Mouse (Mus musculus) mouse trophoblast stem cell (cell line): ENCODE data around the gene Sptbn4.

Experiments
- in situ Hi-C, 2 experiments: fragments of 300-500 bp; cut with MseI, MboI; formaldehyde crosslinking; loops; 2 replicates in 1 of 2; 3 replicates in 1 of 2; pipeline ENCODE4 v1.15.1; 2025

Gene Sptbn4

DNA sequence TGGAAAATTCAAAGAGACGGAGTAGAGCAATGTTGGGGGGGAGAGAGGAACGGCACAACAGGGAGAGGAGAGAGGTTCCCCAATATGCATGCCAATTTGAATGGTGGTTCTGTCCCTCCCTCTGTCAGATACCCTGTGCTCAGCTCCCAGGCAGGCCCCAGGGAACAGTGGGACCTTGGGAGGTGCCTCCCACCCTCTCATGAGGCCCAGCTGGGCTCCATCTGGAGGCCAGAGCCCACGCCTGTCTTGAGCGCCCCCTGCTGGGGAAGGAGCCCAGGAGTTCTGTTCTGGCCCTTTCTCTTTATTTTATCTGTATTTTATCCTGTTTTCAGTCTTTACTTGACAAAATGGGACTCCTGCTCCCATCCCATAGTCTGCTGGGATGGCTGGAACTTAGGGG lies 62.8 kb downstream of the Sptbn4 start:
- in situ Hi-C loops = loop anchor here (5.0 kb wide), 3 partner anchors 47 to 92 kb away; partner anchors contain the start of gene Ltbp4 (in 1 of the 2)

DNA sequence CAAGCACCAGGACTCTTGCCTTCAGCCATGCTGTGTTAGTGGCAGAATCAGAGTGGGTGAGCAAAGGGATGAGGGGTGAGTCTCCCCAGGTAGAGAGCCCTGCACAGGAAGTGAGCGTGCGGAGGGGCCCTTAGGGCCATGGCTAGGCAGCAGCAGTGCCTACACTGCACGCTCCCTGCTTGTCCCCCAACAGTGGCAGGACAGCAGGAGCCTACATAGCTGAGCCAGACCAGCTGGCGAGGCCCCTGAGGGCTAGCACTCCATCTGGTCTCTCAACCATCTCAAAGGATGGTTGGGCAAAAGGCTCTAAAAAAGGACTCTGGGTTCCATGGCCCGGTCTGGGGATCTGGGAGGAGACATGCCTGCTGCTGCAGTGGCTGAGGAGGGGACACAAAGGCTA lies 63.4 kb downstream of the Sptbn4 start:
- in situ Hi-C loops = no loop called here

DNA sequence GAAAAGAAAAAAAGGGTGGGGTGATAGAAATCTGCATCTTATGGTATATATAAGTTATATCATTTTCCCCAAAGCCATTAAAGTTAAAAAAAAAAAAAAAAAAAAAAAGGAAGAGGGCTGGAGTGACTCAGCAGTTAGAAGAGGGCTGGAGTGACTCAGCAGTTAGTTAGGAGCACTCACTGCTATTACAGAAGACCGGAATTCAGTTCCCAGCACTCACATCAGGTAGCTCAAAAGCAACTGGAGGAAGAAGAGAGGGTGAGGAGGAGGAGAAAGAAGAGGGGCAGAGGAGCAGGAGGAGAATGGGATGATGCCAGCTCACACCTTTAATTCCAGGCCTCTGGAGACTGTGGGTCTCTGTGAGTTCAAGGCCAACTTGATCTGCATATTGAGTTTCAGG lies 64.3 kb downstream of the Sptbn4 start:
- in situ Hi-C loops = no loop called here

DNA sequence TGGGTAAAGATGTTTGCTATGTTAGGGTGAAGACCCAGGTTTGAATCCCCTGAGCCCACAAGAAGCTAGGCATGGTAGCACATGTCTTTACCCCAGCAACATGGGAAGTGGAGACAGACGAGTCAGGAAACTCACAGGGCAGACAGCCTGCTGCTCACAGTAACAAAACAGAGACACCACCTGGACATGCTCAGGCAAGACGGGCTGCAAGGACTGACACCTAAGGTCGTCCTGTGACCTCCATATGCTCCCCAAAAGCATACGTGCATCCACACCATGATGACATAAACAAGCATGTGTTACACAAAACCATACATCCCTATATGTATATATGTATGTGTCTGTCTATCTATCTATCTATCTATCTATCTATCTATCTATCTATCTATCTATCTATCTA lies 65.9 kb downstream of the Sptbn4 start:
- in situ Hi-C loops = no loop called here

DNA sequence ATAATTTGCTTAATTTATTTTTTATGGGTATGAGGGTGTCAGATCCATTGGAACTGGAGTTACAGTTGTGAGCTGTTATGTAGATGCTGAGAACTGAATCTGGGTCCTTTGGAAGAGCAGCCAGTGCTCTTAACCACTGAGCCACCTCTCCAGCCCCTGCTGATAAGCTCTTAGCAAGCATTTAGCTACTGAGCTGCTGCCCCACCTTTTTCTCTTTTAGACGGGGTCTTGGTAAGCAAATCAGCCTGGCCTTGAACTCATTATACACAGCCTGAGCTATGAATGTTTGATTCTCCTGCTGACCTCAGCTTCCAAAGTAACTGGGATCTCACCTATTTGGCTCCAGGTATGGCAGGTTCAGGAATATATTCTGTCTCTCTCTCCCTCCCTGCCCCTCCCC lies 66.5 kb downstream of the Sptbn4 start:
- in situ Hi-C loops = no loop called here

DNA sequence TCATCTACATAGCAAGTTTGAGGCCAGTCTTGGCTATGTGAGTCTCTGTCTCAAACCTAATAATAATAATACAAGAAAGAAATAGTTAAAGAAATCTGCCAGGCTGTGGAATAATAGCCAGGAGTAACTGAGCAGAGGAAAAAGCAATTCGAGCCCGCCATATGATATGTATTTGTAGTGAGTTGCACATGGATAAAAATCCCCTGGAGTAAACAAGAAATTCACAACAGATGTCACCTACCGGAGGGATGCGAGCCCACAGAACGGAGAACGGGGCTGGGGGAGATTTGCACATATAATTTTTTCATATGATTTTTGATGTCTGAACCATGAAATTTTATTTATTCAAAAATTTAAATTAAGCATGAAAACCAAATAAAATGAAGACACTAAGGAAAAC lies 67.7 kb downstream of the Sptbn4 start:
- in situ Hi-C loops = no loop called here

DNA sequence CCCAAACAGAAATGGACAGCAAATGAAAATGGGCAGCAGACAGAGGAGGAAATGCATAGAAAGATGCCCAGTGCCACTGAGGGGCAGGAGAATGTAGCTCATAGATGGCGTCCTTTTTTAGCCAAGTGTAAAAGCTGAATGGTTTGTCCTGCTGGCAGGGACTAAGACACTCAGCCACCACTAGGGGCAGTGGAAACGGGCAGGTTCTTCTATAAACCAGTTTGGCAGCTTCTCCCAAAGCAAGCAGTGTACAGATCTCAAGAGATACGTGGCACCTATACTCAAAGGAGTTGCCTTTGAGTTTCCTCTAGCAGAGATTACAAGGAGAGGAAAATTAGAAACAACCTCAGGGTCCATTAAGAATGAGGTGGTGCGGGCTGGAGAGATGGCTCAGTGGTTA lies 69.1 kb downstream of the Sptbn4 start:
- in situ Hi-C loops = no loop called here

DNA sequence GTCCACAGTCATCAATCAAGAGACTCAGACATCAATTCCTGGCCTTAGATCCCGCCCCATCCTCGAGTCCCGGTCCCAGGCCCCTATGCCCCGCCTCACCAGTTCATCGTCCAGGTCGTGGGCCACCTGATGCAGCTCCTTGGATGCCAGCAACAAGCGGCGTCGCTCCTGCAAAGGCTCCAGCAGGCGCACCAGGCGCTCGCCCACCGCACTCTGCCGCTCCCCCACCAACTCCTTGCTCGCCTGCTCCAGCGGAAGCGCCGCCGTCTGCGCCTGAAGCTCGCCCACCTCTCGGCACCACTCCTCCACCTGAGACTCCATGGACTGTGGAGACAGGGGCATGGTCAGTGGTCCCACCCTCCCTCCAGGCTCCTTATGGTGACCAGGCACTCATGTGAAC lies 72.2 kb downstream of the Sptbn4 start:
- in situ Hi-C loops = no loop called here

DNA sequence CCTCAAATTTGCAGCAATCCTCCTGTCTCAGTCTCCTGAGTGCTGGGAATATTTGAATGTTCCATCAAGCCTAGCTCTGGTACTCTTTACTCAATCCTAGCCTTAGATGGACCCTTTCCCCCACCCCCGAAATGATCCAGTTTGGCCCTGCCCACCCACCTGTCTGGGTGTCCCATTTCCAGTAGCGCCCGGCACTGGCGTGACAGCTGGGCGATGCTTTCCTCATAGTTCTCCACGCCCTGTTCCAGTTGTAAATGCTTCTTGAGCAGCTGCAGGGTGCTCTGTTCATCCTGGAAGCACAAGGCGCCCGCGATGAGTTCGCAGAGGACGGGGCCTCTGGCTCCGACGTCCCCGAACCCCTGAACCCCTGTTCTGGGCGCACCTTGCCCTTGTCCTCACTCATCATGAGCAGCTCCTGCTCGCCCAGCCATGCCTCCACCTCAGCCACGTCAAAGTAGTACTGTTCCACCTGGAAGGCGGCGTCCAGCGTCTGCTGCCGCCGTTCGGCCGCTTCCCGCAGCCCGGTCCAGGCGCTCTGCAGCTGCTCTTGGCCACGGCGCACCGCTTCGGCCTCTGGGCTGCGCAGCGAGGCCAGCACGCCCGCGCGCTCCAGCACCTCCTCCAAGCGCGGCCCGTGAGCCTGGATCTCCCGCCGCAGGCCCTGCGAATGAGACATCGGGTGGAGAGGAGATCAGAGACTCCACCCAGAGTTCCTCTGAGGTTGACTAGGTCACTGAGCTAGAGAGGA lies 75.6 kb downstream of the Sptbn4 start:
- in situ Hi-C loops = no loop called here

DNA sequence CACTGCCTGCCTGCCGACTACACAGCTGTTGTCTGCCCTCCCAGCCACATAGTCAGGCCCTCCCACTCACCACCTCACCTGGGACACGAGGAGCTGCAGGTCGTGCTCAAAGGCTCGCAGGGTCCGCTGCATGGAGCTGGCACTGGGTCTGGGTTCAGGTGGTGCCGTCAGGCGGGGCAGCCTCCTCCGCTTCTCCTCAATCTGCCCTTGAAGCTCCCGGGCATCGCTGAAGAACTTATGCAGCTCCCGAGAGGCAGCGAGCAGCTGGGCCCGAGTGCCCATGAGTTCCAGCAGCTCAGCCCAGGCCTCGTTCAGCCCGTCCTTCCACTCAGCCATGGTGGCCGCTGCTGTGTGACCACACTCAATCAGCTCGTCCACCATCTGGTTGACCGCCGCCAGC lies 78.4 kb downstream of the Sptbn4 start:
- in situ Hi-C loops = no loop called here

DNA sequence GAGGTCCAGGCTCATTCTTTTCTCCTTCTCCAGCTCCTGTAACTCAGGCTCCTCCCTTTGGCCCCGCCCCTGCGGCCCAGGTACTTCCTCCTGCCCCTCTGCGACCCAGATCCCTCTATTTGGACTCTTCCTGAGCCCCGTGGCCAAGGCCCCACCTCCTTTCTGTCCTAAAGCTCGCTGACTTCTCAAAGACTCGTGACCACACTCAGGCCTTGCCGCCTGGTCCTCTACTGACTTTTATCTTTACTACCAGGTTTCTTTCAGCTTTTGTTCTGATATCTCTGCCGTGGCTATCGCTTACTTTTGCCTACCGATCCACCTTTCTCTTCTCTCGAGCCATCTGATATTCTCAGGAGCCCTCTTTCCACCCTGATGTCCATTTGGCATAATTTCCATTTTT lies 79.5 kb downstream of the Sptbn4 start:
- in situ Hi-C loops = no loop called here

DNA sequence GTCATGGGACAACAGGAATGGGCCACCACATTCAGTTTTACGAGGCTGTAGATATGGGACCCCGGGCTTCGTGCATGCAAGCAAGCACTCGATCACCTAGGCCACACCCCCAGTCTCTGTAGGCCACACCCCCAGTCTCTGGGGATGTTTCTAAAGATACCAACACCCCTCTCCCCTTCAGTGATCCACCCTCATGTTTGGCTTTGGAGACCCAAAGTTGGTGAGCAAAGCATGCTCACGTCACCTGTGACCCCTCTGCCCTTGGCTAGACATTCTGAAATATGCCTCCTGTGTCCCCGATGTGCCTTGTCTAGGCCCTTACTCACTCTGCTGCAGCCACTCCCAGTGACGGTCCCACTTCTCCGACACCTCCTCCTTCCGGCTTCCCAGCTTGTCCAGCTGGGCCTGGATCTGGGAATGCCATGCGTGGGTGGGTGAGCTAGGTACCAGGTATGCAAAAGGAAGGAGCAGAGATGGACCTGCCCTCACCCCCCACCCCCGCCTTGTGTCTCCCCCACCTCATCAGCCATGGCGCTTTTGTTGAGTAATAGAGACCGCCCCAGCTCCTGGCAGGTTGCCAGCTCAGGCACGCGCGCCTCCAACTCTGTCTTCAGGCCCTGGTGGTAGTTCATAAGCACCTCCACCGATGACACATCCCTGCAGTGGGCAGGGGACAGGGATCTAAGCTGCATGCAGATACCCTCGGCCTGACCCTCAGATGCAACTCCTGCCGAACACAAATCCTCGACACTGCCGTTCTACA lies 81.2 kb downstream of the Sptbn4 start:
- in situ Hi-C loops = no loop called here

DNA sequence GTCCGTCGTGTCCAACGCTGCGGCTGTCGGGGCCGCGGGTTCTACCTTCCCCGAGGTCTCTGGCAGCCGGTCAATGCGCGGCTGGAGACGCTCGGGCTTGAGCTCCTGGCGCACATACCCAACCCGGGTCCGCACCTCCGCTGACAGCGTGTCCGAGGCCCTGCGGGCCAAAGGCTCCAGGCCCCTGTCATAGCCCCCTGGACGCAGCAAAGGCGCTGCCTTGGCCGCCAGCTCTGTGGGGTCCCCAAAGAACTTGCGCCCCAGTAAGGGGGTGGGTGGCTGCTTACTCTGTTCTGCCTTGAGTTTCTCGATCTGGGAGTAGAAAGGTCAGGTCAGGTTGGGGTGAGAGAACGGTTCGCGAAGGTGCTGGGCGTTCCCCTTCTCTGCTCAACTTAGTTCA lies 83.1 kb downstream of the Sptbn4 start:
- in situ Hi-C loops = no loop called here

DNA sequence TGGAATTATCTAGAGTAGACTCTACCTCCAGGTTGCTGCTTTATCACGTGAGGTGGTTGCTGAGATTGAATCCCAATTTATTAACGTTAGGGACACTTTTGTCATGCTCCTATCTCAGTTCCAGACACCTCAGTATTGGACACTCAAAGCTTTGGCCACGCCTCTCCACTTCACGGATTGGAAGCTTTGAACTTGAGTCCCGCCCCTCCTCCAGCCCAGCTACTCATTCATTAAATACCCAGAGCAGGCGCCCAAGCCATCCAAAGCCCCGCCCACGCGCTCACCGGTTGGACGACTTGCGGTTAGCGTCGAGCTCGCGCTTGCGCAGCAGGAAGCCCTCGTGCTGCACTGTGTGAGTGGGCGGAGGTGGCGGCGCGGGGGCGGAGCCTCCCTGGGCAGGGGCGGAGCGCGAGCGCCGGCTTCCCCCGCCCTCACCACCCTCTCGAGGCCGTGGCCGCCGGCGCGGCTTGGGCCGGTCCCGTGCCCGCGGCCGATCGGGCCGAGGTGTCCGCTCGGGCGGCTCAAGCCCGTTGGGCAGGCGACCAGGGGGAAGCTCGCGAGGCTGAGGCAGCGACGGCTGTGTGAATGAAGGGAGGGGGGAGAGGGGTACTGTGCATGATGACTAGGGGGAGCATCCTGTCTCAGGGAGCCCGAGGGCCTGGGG lies 86.1 kb downstream of the Sptbn4 start:
- in situ Hi-C loops = no loop called here

DNA sequence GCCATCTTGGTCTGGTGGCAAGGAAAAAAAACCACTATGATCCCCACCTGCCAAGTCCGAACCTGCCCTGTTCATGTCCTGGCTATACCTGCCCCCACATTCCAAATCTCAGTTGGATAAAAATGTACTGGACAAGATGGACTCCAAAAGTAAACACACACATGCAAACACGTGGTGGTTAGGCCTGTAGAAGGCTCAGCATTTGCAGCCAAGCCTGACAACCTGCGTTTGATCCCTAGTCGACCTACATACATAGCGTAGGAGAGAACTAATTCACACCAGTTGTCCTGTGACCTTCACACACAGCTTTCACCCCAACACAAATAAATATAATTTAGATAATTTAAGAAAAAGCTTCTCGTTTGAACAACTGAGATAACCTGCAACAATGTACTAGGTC lies 86.7 kb downstream of the Sptbn4 start:
- in situ Hi-C loops = no loop called here

DNA sequence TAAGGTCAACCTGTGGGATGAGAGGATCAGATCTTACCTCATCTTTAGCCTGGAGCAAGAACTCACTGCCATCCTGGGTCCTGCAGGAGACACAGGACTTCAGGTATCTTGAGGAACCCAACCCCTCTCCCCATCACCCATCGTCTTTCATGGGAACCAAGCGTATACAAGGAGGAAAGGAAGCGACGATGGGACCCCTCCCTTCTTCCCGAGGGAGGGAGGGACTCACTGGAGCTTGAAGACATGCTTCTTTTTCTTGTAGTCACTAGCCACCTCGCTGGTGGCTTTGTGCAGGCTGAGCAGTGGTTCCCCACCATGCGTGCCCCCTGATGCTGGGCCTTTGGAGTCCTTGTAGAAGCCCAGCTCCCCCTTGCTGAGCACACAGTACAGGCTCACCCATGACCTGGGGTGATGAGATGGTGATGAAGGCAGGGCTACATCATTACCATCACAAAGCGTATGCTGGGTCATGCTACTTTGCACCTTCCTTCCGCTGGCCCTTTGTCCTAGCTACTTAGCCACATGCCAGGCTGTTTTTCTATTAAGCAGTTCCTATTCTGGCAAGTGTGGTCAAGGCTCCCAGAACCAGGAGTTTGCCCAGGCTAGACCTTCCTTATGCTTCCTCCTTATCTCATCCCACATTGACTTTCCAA lies 87.7 kb downstream of the Sptbn4 start:
- in situ Hi-C loops = no loop called here

DNA sequence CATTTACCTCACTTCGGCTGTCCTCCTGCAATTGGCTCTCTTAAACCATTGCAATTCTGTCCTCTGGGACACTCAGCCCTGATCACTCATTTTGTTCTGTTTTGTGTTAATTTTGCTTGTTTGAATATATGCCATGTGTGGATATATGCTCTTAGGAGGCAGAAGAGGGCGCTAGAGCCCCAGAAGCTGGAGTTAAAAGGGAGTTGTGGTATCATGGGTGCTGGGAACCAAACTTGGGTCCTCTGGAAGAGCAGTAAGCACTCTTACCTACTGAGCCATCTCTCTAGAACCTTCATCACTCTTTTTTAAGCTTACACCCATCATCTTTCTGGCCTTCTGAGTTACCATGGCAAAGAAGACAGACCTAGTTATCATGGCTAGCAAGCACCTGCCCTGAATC lies 88.3 kb downstream of the Sptbn4 start:
- in situ Hi-C loops = no loop called here

DNA sequence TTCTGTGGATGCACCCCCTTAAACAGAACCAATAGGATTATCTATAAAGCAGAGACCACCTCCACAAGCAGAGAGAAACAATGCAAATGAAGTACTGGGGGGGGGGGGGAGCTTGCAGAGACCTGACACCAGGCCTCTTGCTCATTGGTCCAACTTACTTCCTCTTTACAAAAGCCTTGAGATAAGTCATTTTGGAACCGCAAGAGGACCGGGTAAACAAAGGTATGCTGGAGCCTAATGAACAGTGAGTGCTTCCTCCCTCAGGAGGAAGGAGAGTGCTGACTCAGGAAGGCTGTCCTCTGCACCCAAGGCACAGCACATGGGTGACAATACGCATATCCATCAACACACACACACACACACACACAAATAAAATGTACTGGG lies 89.9 kb downstream of the Sptbn4 start:
- in situ Hi-C loops = no loop called here

DNA sequence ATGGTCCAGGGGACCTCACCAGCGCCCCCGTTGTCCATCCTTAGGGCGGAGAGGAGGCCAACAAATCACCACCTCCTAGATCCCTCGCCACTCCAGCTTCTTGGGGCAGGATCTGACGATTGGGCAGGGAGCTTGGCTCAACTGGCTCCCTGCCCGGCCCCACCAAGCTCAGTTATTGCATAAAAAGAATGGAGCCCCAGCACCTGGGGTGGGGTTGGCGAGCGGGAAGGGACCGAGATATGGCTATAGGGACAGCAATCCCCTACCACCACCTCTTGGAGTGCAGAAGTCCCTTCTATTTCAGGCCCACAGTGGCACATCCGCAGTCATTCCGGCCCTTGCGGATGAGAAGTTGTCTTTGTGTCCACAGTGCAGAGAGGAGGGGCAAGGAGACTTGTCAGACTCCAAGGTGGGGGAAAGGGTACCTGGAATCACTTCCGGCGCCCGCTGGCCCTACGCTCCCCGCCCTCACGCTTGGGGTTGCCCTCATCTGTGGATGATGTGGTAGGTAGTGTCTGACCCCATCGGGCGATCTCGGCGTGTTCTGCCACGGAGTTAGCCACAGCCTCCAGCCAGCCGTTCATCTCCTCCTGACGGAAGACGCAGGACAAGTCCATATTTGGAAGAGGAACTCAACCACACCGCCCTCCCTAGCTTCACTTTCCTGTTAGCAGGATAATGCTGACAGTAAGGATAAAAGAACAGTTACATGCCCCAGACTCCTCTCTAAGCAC lies 90.5 kb downstream of the Sptbn4 start, which contains the start of gene Gm20479:
TSS of gene Gm20479 (minus strand) at position 559 of the 734 bp plus-strand sequence.
- in situ Hi-C loops = no loop called here

DNA sequence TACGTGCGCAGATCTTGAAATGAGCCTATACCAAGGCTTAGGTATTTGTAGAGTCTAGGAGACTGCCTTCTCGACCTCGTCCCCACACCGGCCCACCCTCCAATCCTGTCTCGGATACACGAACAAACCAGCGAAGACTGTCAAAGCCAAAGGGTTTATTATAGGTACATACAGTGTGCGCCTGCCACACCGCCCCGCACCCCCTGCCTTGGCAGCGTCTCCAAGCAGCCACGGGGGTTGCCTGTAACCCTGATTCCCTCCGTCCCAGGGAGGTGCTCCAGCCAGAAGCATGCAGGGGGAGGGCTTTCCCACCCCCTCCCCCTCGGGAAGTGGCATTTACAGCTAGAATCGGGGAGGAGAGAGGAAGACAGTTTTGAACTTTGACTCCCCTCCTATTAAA lies 91.2 kb downstream of the Sptbn4 start:
- in situ Hi-C loops = no loop called here

DNA sequence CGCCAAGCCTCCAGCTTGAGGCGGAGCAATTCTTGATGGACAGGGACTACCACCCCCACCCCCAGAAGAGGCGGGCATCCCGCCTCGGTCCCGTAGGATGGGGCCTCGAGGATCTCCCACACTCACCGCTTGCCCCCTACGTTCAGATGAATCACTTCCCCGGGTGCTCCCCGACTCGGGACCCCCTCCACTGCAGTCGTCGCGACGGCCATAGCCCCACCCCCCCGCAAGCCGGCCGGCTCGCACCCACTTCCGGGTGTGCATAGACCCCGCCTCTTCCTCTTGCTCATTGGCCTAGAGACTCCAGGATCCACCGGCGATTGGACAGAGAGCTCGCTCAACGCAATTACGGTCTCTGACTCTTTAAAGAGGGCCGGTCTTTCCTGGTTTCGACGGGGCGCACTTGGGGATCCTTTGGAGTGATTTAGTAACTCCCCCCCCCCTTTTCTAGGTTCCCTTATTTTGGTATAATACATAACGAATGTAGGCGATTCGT lies 91.7 kb downstream of the Sptbn4 start, which contains the start of gene Shkbp1:
TSS of gene Shkbp1 (minus strand) at position 275 of the 496 bp plus-strand sequence.
- in situ Hi-C loops = no loop called here
